Mouse (Mus musculus) G1E (cell line): Measurements from ENCODE around the gene Mga. TPM values are rescaled to one million over a fixed set of nuclear protein-coding genes. Genes with fewer than 3 reads are reported as not detected.

Source experiments
- ATAC-seq: 2 replicates; pipeline ENCODE4 v1.8.0; 2016; ENCODE audit warnings: mild to moderate bottlenecking; ENCODE audit not compliant: insufficient number of reproducible peaks, poor library complexity, low FRiP score, severe bottlenecking; ENCODE audit errors: extremely low read depth
- DNase-seq: peaks from one replicate; pipeline ENCODE4 v3.0.0; 2012; ENCODE audit warnings: low spot score
- H3K27me3 ChIP-seq: 2 replicates; pipeline ENCODE4 v1.6.1; 2012; ENCODE audit warnings: mild to moderate bottlenecking, low read length, inconsistent platforms; ENCODE audit not compliant: insufficient read depth
- H3K36me3 ChIP-seq: replicated peaks from 2 replicates; pipeline ENCODE3; 2012; ENCODE audit warnings: mild to moderate bottlenecking, inconsistent platforms
- H3K4me1 ChIP-seq: 2 replicates; pipeline ENCODE4 v1.6.1; 2012; ENCODE audit warnings: low read depth, low read length, inconsistent platforms, mixed read lengths; ENCODE audit not compliant: insufficient read depth
- H3K4me3 ChIP-seq: 2 replicates; pipeline ENCODE4 v1.5.1; 2012; ENCODE audit warnings: low read depth, mild to moderate bottlenecking, inconsistent platforms, low read length, moderate library complexity, mixed read lengths
- H3K9me3 ChIP-seq: replicated peaks from 2 replicates; pipeline ENCODE4 v1.6.1; 2012; ENCODE audit warnings: inconsistent platforms
- CTCF ChIP-seq: IDR thresholded peaks from 2 replicates; pipeline ENCODE4 v1.5.1; 2012; ENCODE audit warnings: low read depth, low read length, inconsistent platforms, mixed read lengths
- GATA1 ChIP-seq: IDR thresholded peaks from 2 replicates; pipeline ENCODE4 v1.6.1; 2012; ENCODE audit warnings: borderline replicate concordance, low read length, inconsistent platforms, mixed read lengths
- GATA2 ChIP-seq: IDR thresholded peaks from 2 replicates; pipeline ENCODE4 v1.6.1; 2012; ENCODE audit warnings: low read depth, low read length, inconsistent platforms, borderline replicate concordance
- POLR2AphosphoS5 ChIP-seq: IDR thresholded peaks from 2 replicates; pipeline ENCODE4 v1.6.1; 2012; ENCODE audit warnings: low read depth, low read length, inconsistent platforms; ENCODE audit not compliant: insufficient replicate concordance
- TAL1 ChIP-seq: conservative IDR thresholded peaks from 2 replicates; pipeline ENCODE4 v1.6.1; 2012; ENCODE audit warnings: low read depth, low read length, inconsistent platforms, mixed read lengths
- polyA plus RNA-seq: library from polyadenylated mRNA; stranded (reverse); fragments of >175 nt; gene quantifications from 2 replicates; pipeline ENCODE4 v1.2.3, GENCODE M21; 2012
- total RNA-seq, 2 experiments: library from RNA; stranded (forward) in 1 of 2; stranded (reverse) in 1 of 2; fragments of 200-1000 nt in 1 of 2; fragments of >200 nt in 1 of 2; fragmentation: Nextera tagmentation in 1 of 2; gene quantifications; 2 replicates each; pipeline ENCODE4 v1.2.3; 2014 to 2017

The Mga gene
- total and polyA plus RNA-seq, 3 experiments, result 4.1 to 186 (median 80.7) TPM

- no peaks in the 10 kb centered on the region for H3K9me3 ChIP-seq
- H3K36me3 ChIP-seq, result peaks cover 67% of the 10 kb centered on the region
- no peak for TF ChIP-seq TAL1
- no peak for TF ChIP-seq GATA1
- TF ChIP-seq GATA2, result no peak
- TF ChIP-seq POLR2AphosphoS5, result no peak
- no peak for TF ChIP-seq CTCF
- no peak for DNase-seq
- no peaks in the 10 kb centered on the region for H3K27me3 ChIP-seq
- ATAC-seq, result no peak
- no peak overlapping the region for H3K4me3 ChIP-seq
- H3K4me1 ChIP-seq, result no peaks in the 10 kb centered on the region
Measured at GRCm38 (mm10) chr2:120012924-120013323, 115.9 kb downstream of the Mga start.

DNA sequence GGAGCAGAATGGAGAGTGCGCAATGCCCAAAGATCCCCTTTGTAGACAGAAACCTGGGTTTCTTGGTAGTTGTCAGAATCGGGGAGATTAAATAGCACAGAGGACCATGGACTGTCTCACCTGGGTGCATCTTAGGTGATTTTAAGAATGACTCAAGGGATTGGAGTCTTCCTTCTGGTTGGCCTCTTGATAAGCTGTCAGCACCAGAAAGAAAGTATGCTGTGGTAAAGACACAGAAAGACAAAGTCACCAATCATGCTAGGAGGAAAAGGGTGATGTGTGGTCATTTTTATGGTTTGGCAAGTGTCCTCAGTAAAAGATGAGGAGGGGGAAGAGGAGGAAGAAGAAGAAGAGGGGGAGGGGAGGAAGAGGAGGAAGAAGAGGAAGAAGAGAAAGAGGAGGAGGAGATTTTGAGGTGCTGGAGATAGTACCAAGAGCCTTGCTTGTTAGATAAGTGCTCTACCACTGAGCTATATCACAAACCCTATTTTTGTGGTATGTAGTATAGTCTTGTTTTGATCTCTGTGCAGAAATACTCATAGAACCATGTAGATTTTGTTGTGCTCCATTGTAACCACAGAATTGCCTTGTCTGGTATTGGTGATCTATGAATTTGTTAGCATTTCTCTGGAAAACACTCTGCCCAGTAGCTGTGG lies 116.9 kb downstream of the Mga start:
- ATAC-seq (no peak), DNase-seq (no peak)
- TF ChIP-seq GATA2, result no peak
- TF ChIP-seq TAL1, result no peak
- no peak for TF ChIP-seq GATA1
- TF ChIP-seq CTCF, result no peak
- TF ChIP-seq POLR2AphosphoS5, result no peak
- H3K36me3 ChIP-seq, result peaks cover 75% of the 10 kb centered on the region
- H3K4me3 ChIP-seq, result no peak overlapping the region
- H3K4me1 ChIP-seq, result no peaks in the 10 kb centered on the region
- no peaks in the 10 kb centered on the region for H3K27me3 ChIP-seq
- H3K9me3 ChIP-seq, result no peaks in the 10 kb centered on the region

DNA sequence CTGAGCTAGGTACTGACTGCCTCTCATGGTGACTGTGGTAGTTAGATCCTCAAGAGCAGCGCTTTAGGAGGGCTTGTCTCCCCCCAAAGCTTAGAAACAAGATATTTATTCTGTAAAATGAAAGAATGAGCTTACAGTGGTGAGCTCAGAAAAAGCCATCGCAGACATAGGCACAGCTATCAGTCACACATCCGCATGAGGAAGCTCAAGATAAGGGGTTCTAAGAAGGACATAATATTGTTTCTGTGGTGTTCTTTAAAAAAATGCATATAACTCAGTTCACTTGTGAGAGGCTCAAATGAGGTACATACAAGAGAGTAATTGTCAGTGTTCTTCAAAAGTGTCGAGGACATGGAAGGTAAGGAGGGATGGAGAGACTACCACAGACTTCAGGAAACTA lies 118.9 kb downstream of the Mga start:
- H3K27me3 ChIP-seq, result no peaks in the 10 kb centered on the region; the same call in 1 of the 2 replicates
- DNase-seq (no peak), ATAC-seq (no peak)
- H3K4me1 ChIP-seq, result no peaks in the 10 kb centered on the region
- no peak overlapping the region for H3K4me3 ChIP-seq
- no peak for TF ChIP-seq GATA1
- H3K36me3 ChIP-seq, result peaks cover 80% of the 10 kb centered on the region
- no peaks in the 10 kb centered on the region for H3K9me3 ChIP-seq

DNA sequence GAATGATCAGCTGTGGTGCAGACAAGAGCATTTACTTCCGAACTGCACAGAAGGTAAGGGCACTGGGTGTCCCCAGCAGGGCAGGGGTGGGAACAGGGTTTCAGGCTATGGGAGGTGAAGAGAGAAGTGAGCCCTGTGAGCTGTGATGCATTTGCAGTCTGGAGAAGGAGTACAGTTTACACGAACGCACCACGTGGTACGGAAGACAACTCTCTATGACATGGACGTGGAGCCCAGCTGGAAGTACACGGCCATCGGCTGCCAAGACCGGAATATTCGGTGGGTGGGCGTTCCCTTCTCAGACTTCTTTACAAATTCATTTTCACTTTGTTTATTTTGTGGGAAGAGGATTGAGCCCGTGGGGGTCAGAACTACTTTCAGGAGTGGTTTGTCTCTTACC lies 120.6 kb downstream of the Mga start:
- Histone ChIP-seq H3K27me3 (no peaks in the 10 kb centered on the region; the same call in 1 of the 2 replicates), H3K9me3 (no peaks in the 10 kb centered on the region), H3K4me3 (no peak overlapping the region), H3K36me3 (peaks cover 90% of the 10 kb centered on the region), H3K4me1 (no peaks in the 10 kb centered on the region)
- no peak for ATAC-seq
- no peak for DNase-seq
- TF ChIP-seq GATA2 (no peak), CTCF (no peak), TAL1 (no peak), GATA1 (no peak), POLR2AphosphoS5 (no peak)

Other genes with a start within 250 kb of the Mga start
- 32.5 and 35.9 TPM in 2 replicates for gene Ndufaf1, start 234.4 kb upstream of the Mga start, total RNA-seq (2014; fragmentation: Nextera tagmentation)
- gene Ndufaf1, start 234.4 kb upstream of the Mga start, total RNA-seq (2017), result 44.5 and 46.2 TPM in 2 replicates
- gene Ndufaf1, start 234.4 kb upstream of the Mga start, polyA plus RNA-seq, result 2.8 and 3.0 TPM in 2 replicates
- gene Rtf1, start 222.2 kb upstream of the Mga start, total RNA-seq (2014; fragmentation: Nextera tagmentation), result 44.5 and 54.0 TPM in 2 replicates
- 24.7 and 33.1 TPM in 2 replicates for gene Rtf1, start 222.2 kb upstream of the Mga start, total RNA-seq (2017)
- gene Rtf1, start 222.2 kb upstream of the Mga start, polyA plus RNA-seq, result 36.2 and 73.2 TPM in 2 replicates
- gene Itpka, start 154.9 kb upstream of the Mga start, total RNA-seq (2014; fragmentation: Nextera tagmentation), result 0.39 TPM in 1 of 2 replicates, not detected in the other
- gene Itpka, start 154.9 kb upstream of the Mga start, total RNA-seq (2017), result 0.22 and 0.52 TPM in 2 replicates
- gene Itpka, start 154.9 kb upstream of the Mga start, polyA plus RNA-seq, result 1.9 TPM in 2 replicates
- gene Ltk, start 136.8 kb upstream of the Mga start, total RNA-seq (2014; fragmentation: Nextera tagmentation), result not detected in 2 replicates
- 0.11 TPM in 1 of 2 replicates, not detected in the other for gene Ltk, start 136.8 kb upstream of the Mga start, total RNA-seq (2017)
- not detected in 2 replicates for gene Ltk, start 136.8 kb upstream of the Mga start, polyA plus RNA-seq
- 22.3 and 23.9 TPM in 2 replicates for gene Rpap1, start 109.7 kb upstream of the Mga start, total RNA-seq (2014; fragmentation: Nextera tagmentation)
- 8.0 and 8.1 TPM in 2 replicates for gene Rpap1, start 109.7 kb upstream of the Mga start, total RNA-seq (2017)
- gene Rpap1, start 109.7 kb upstream of the Mga start, polyA plus RNA-seq, result 36.4 and 41.3 TPM in 2 replicates
- not detected in 2 replicates for gene Tyro3, start 99.5 kb upstream of the Mga start, total RNA-seq (2014; fragmentation: Nextera tagmentation)
- gene Tyro3, start 99.5 kb upstream of the Mga start, total RNA-seq (2017), result 0.87 and 1.1 TPM in 2 replicates
- 0.28 and 0.42 TPM in 2 replicates for gene Tyro3, start 99.5 kb upstream of the Mga start, polyA plus RNA-seq
- gene Mapkbp1, start 75.5 kb downstream of the Mga start, total RNA-seq (2014; fragmentation: Nextera tagmentation), result 9.3 and 9.8 TPM in 2 replicates
- gene Mapkbp1, start 75.5 kb downstream of the Mga start, total RNA-seq (2017), result 3.7 and 3.9 TPM in 2 replicates
- gene Mapkbp1, start 75.5 kb downstream of the Mga start, polyA plus RNA-seq, result 2.8 and 4.2 TPM in 2 replicates
- gene Jmjd7, start 130.3 kb downstream of the Mga start, total RNA-seq (2014; fragmentation: Nextera tagmentation), result 2.8 and 3.7 TPM in 2 replicates
- gene Jmjd7, start 130.3 kb downstream of the Mga start, total RNA-seq (2017), result 0.66 and 0.70 TPM in 2 replicates
- gene Jmjd7, start 130.3 kb downstream of the Mga start, polyA plus RNA-seq, result 3.2 TPM in 2 replicates
- not detected in 2 replicates for gene Gm28042, start 130.3 kb downstream of the Mga start, total RNA-seq (2014; fragmentation: Nextera tagmentation)
- 0.05 and 0.23 TPM in 2 replicates for gene Gm28042, start 130.3 kb downstream of the Mga start, total RNA-seq (2017)
- gene Gm28042, start 130.3 kb downstream of the Mga start, polyA plus RNA-seq, result 0.06 and 0.21 TPM in 2 replicates
- gene Pla2g4b, start 136.2 kb downstream of the Mga start, total RNA-seq (2014; fragmentation: Nextera tagmentation), result 0.19 TPM in 1 of 2 replicates, not detected in the other
- gene Pla2g4b, start 136.2 kb downstream of the Mga start, total RNA-seq (2017), result 0.06 and 0.27 TPM in 2 replicates
- 0.35 and 0.59 TPM in 2 replicates for gene Pla2g4b, start 136.2 kb downstream of the Mga start, polyA plus RNA-seq